Mouse (Mus musculus): ENCODE results near the gene Gstt1.

Gene Gstt1

GRCm38 (mm10) chr10:75798176-75798696 lies at the start of gene Gstt1:
Gene Gstt1, minus strand, starts transcription at chr10:75798584.
- POLR2A ChIA-PET: interaction anchor here in 3 of 4 experiments (0.6 to 2.5 kb wide), 18 partner anchors 8 to 150 kb away, joined by 3 to 17 read pairs (median 4); partner anchors contain the start of genes Cabin1 (in 2 of the 3), Ddt (in 2 of the 3), Chchd10 (in 1 of the 3) and Gm20441 (in 1 of the 3)
- CTCF ChIA-PET: interaction anchor here in 3 of 4 experiments (0.6 to 1.6 kb wide), 9 partner anchors 18 to 234 kb away, joined by 3 to 6 read pairs (median 3); partner anchors contain the start of genes Ddt (in 2 of the 3), Gm20441 (in 1 of the 3) and Zfp280b (in 1 of the 3)

GRCm38 (mm10) chr10:75845306-75845930 lies 47.0 kb upstream of the Gstt1 start:
- POLR2A ChIA-PET: interaction anchor here in 2 of 4 experiments (0.7 to 11.8 kb wide), 5 partner anchors 10 to 280 kb away, joined by 3 to 189 read pairs (median 4); partner anchors contain the start of gene Gstt2 (in 2 of the 2)
- CTCF ChIA-PET: interaction anchor here in 2 of 4 experiments (0.6 to 11.3 kb wide), 3 partner anchors 10 to 401 kb away, joined by 5 to 126 read pairs (median 14); partner anchors contain the start of gene Gstt2 (in 1 of the 2)

- ChIA-PET CTCF (interaction anchor here in 2 of 4 experiments (0.6 to 11.3 kb wide), 5 partner anchors 9 to 402 kb away, joined by 3 to 126 read pairs (median 5); partner anchors contain the start of gene Gstt2 (in 1 of the 2)), POLR2A (interaction anchor here in 3 of 4 experiments (0.5 to 11.8 kb wide), 9 partner anchors 9 to 528 kb away, joined by 3 to 189 read pairs (median 4); partner anchors contain the start of genes Gstt2 (in 2 of the 3) and Adora2a (in 1 of the 3))
These were observed 46.4 kb upstream of the Gstt1 start for GRCm38 (mm10) chr10:75844800-75845199.

- ChIA-PET POLR2A (interaction anchor here in 3 of 4 experiments (0.8 to 11.8 kb wide), 3 partner anchors 8 to 39 kb away, joined by 4 to 172 read pairs (median 4); partner anchors contain the start of gene Gstt2 (in 1 of the 3)), CTCF (interaction anchor here in 2 of 4 experiments (1.1 to 1.3 kb wide), 2 partner anchors 95 to 100 kb away, joined by 3 read pairs; no protein-coding TSS in a partner anchor)
These were observed 45.5 kb upstream of the Gstt1 start for GRCm38 (mm10) chr10:75843898-75844297.

GRCm38 (mm10) chr10:75839092-75839491 lies 40.7 kb upstream of the Gstt1 start:
- POLR2A ChIA-PET: interaction anchor here in 3 of 4 experiments (0.5 to 9.6 kb wide), 16 partner anchors 11 to 204 kb away, joined by 3 to 189 read pairs (median 11); partner anchors contain the start of genes Ddt (in 2 of the 3) and Mif (in 2 of the 3)
- CTCF ChIA-PET: interaction anchor here in 3 of 4 experiments (0.6 to 9.7 kb wide), 3 partner anchors 11 to 34 kb away, joined by 3 to 126 read pairs (median 7); no protein-coding TSS in a partner anchor

- POLR2A ChIA-PET: interaction anchor here (0.7 to 9.6 kb wide), 67 partner anchors 8 to 325 kb away, joined by 3 to 189 read pairs (median 5); partner anchors contain the start of genes Ddt (in 3 of the 4), Mif (in 3 of the 4), Cabin1 (in 2 of the 4) and Chchd10 (in 2 of the 4)
- CTCF ChIA-PET: interaction anchor here (0.6 to 9.7 kb wide), 35 partner anchors 11 to 251 kb away, joined by 3 to 126 read pairs (median 4); partner anchors contain the start of genes Cabin1 (in 2 of the 4), Ddt (in 1 of the 4), Mif (in 1 of the 4) and Smarcb1 (in 1 of the 4)
These were observed 38.9 kb upstream of the Gstt1 start, which contains the start of gene Gstt2 for GRCm38 (mm10) chr10:75837248-75837759. Gene Gstt2, minus strand, starts transcription at chr10:75837424.

GRCm38 (mm10) chr10:75835761-75836531 lies 37.6 kb upstream of the Gstt1 start:
- CTCF ChIA-PET: interaction anchor here (0.5 to 9.7 kb wide), 25 partner anchors 14 to 268 kb away, joined by 3 to 126 read pairs (median 4); partner anchors contain the start of genes Cabin1 (in 2 of the 4), Ddt (in 2 of the 4), Gstt1 (in 1 of the 4) and Gstt4 (in 1 of the 4)

GRCm38 (mm10) chr10:75835307-75835706 lies 36.9 kb upstream of the Gstt1 start:
- ChIA-PET POLR2A (interaction anchor here in 3 of 4 experiments (0.6 to 9.6 kb wide), 75 partner anchors 9 to 954 kb away, joined by 3 to 189 read pairs (median 5); partner anchors contain the start of genes Cabin1 (in 3 of the 3), Mif (in 3 of the 3), Mmp11 (in 3 of the 3) and Chchd10 (in 2 of the 3)), CTCF (interaction anchor here in 3 of 4 experiments (0.5 to 9.7 kb wide), 19 partner anchors 13 to 200 kb away, joined by 3 to 126 read pairs (median 4); partner anchors contain the start of genes Cabin1 (in 2 of the 3), Ddt (in 2 of the 3), Gstt1 (in 1 of the 3) and Gstt4 (in 1 of the 3))

More at GRCm38 (mm10) chr10:75835761-75836531, 37.6 kb upstream of the Gstt1 start:
- POLR2A ChIA-PET: interaction anchor here in 3 of 4 experiments (0.6 to 9.6 kb wide), 70 partner anchors 14 to 953 kb away, joined by 3 to 189 read pairs (median 8); partner anchors contain the start of genes Mif (in 3 of the 3), Mmp11 (in 3 of the 3), Cabin1 (in 2 of the 3) and Ddt (in 2 of the 3)

GRCm38 (mm10) chr10:75834721-75835120 lies 36.3 kb upstream of the Gstt1 start:
- ChIA-PET POLR2A (interaction anchor here in 3 of 4 experiments (0.6 to 9.6 kb wide), 77 partner anchors 9 to 325 kb away, joined by 3 to 189 read pairs (median 5); partner anchors contain the start of genes Cabin1 (in 3 of the 3), Gm20441 (in 3 of the 3), Mif (in 3 of the 3) and Mmp11 (in 3 of the 3)), CTCF (interaction anchor here (0.7 to 9.7 kb wide), 22 partner anchors 9 to 249 kb away, joined by 3 to 126 read pairs (median 4); partner anchors contain the start of genes Ddt (in 3 of the 4), Cabin1 (in 2 of the 4), Gstt1 (in 1 of the 4) and Gstt4 (in 1 of the 4))

GRCm38 (mm10) chr10:75834250-75834649 lies 35.9 kb upstream of the Gstt1 start:
- ChIA-PET CTCF (interaction anchor here (0.9 to 9.7 kb wide), 15 partner anchors 8 to 248 kb away, joined by 3 to 126 read pairs (median 5); partner anchors contain the start of genes Ddt (in 3 of the 4), Cabin1 (in 1 of the 4), Ggt5 (in 1 of the 4) and Gstt4 (in 1 of the 4)), POLR2A (interaction anchor here in 3 of 4 experiments (0.6 to 9.6 kb wide), 51 partner anchors 8 to 301 kb away, joined by 3 to 189 read pairs (median 6); partner anchors contain the start of genes Cabin1 (in 3 of the 3), Gm20441 (in 3 of the 3), Mif (in 3 of the 3) and Mmp11 (in 3 of the 3))

- CTCF ChIA-PET: interaction anchor here (0.7 to 9.7 kb wide), 22 partner anchors 12 to 1503 kb away, joined by 3 to 126 read pairs (median 6); partner anchors contain the start of genes Ddt (in 2 of the 4), Cabin1 (in 1 of the 4), Ggt5 (in 1 of the 4) and Gm20441 (in 1 of the 4)
These were observed 35.2 kb upstream of the Gstt1 start for GRCm38 (mm10) chr10:75833456-75834080.

GRCm38 (mm10) chr10:75832272-75832895 lies 34.0 kb upstream of the Gstt1 start:
- POLR2A ChIA-PET: interaction anchor here (0.6 to 9.6 kb wide), 21 partner anchors 10 to 273 kb away, joined by 3 to 189 read pairs (median 5); partner anchors contain the start of genes Ddt (in 3 of the 4), Cabin1 (in 2 of the 4), Gm867 (in 2 of the 4) and Mif (in 2 of the 4)
- CTCF ChIA-PET: interaction anchor here (0.5 to 9.7 kb wide), 68 partner anchors 9 to 816 kb away, joined by 3 to 126 read pairs (median 4); partner anchors contain the start of genes Cabin1 (in 4 of the 4), Ddt (in 3 of the 4), Gm20441 (in 2 of the 4) and Ggt1 (in 1 of the 4)

More at GRCm38 (mm10) chr10:75833456-75834080, 35.2 kb upstream of the Gstt1 start:
- POLR2A ChIA-PET: interaction anchor here in 3 of 4 experiments (0.6 to 9.6 kb wide), 37 partner anchors 8 to 300 kb away, joined by 3 to 189 read pairs (median 6); partner anchors contain the start of genes Gm20441 (in 3 of the 3), Mif (in 3 of the 3), Mmp11 (in 3 of the 3) and Cabin1 (in 2 of the 3)

- ChIA-PET POLR2A (interaction anchor here in 1 of 4 experiments (1.3 kb wide), 1 partner anchor 62 kb away, joined by 4 read pairs; no protein-coding TSS in a partner anchor), CTCF (interaction anchor here in 2 of 4 experiments (0.6 to 1.0 kb wide), 3 partner anchors 57 to 198 kb away, joined by 3 to 5 read pairs (median 5); partner anchors contain the start of gene Ddt (in 1 of the 2))
These were observed 31.9 kb upstream of the Gstt1 start for GRCm38 (mm10) chr10:75830275-75830670.
